Mouse (Mus musculus) layer of hippocampus, postnatal 25 days (tissue): ENCODE data around the gene St3gal4. TPM values are rescaled to one million over a fixed set of nuclear protein-coding genes. Genes with fewer than 3 reads are reported as not detected.

Experiments used
- DNase-seq, 2 experiments: peaks; one replicate each; pipeline ENCODE4 v3.0.0; 2022; ENCODE audit warnings: mixed read lengths in 2 of 2, low spot score in 1 of 2; ENCODE audit errors: extremely low spot score in 1 of 2
- total RNA-seq, 2 experiments: library from RNA; stranded (reverse); gene quantifications; 2 replicates each; pipeline ENCODE4 v1.2.3; 2021

The St3gal4 gene
- total RNA-seq, 2 experiments from 2014 or later = 23.9 to 24.5 TPM

DNA sequence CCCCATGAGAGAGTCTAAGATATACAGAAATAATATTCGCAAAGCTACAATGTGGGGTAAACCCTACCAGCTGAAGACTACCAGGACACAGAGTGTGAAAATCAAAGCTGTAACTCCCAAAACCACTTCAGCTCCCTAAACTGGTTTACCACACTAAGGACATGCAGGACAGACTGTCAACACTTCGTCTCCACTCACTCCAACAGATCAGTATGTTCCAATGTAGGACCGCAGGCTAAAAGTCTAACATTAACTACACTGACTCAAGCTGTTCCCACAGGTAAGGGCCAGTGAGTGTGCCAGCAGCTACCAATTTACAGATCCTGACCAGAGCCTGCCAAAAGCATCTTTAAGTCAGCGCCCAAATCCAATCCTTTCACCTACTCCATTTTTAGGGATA lies 67.4 kb downstream of the St3gal4 start:
- no peak for DNase-seq

DNA sequence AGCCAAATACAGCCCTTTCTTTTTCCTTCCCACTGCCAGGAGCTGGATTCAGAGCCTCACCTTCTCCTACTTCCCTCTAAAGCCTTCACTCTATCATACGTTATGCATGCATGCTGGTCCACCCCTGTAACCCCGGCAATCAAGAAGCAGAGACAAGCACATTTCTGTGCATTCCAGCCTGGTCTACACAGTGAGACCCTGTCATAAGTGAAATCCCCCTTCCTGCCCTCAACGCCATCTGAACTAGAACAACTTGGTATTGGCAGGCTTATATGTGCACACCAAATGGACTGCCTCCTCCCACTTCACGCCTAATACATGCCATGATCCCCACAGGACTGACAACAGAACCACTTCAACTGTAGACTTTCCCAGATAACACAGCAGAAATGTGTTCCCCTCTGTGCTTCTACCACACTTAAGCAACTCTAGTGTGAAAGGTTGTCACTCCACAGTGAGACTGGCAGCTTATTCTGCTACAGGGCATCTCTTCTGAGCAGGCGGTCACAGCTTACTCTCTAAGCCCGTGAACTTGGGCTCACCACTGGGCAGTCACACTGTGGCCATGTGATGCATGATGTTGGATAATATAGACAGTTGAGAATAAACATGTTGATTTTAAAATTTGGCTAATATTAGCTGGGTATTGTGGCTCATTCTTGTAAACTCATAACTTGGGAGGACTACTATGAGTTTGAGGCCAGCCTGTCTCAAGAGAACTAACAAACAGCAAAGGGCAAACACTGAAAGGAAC lies 68.2 kb downstream of the St3gal4 start:
- no peak for DNase-seq

DNA sequence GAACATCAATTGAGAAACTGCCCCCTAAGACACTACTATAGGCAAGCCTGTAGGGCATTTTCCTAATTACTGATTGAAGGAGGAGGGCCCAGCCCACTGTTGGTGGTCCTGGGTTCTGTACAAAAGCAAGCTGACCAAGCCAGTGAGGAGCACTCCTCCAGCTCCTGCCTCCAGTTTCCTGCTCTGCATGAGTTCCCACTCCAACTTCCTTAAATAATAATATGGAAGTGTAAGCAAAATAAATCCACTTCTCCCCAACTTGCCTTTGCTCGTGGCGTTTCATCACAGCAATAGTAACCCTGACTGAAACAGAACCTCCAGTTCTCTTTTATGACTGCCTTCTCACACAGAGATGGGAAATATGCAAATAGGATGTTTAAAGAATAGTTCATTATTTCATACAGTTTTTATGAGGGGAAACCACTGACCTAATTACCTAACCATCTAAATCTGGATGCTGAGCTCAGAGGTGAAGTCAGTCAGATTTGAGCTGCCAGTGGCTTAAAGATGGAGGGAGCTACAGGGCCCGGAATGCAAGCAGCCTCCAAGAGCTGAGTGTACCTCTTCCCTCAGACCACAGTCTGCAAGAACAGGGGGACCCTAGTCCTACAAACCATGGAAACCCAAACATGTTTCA lies 69.1 kb downstream of the St3gal4 start:
- no peak for DNase-seq

DNA sequence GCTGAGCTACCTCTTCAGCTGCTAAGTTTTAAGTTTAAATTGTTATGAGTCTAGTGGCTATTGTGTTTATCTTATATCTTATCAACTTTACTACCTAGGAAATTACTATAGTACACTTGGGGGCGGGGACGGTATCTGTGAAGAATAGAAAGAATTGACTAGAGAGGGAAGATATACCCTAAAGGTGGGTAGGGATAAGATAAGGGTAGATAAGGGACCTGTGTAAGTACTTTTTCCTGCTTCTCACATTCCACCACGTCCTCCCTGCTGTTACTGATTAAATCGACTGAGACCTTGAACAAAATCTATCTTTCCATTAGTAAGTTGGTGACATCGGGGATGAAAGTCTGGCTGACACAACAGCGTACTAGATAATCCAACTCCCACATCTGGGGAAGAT lies 70.6 kb downstream of the St3gal4 start:
- no peak for DNase-seq

DNA sequence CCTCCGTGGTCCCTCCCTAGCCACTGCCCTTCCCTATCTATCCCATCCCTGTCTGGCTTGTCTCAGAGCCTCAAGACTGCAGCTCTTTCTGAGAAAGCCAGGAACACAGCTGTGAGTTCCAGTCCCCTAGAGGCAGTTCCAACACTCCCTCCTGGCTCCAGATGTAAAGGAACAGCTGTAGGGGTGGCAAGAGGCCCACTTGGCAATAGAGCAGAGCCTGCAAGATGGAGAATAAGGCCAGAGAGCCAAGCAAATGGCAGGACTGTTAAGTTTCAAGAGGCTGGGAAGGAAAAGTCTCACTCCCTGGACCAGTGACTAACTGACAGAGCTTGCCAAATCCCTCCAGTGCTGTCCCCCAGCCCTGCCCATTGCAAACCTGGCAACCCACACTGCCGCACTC lies 73.3 kb downstream of the St3gal4 start:
- no peak for DNase-seq

DNA sequence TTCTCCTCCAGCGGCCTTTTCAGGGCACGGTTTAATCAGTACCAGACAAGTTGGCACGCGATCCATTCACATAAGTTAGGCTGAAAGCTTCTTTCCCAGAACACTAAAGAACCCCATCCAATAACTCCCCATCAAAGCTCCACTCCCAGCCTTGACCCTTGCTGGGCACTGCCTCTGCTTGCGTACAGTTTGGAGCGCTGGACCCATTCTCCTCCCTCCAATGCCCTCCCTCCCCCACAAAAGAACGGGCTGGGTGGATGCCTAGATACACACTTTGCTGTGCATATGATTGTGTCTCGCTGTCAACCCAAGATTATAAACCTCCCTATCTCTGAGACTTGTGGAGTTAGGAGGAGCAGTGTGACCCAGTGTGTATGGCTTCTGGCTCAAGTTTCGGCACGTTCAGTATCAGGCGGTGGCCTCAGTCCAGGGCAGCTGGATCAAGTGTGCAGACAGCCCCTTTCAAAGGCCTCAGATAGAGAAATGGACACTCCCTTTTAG lies 74.0 kb downstream of the St3gal4 start:
- no peak for DNase-seq

DNA sequence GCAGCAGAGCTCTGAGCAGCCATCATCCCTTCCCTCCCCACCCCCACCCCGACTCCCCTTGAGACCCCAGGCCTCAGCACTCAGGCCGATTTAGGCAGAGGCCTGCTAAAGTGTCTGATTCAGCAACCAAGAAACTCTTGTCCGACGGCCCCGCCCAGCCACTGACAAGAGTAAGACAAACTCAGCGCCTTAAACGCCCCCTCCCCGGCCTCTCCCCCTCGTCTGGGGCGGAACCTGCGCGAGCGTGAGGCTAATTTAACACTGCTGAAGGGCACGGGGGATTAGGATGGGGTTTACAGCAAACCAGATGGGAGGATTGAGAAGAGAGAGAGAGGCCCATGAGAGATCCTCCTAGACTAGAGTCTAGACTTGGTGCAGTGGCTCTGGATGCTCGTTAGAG lies 74.6 kb downstream of the St3gal4 start:
- no peak for DNase-seq

DNA sequence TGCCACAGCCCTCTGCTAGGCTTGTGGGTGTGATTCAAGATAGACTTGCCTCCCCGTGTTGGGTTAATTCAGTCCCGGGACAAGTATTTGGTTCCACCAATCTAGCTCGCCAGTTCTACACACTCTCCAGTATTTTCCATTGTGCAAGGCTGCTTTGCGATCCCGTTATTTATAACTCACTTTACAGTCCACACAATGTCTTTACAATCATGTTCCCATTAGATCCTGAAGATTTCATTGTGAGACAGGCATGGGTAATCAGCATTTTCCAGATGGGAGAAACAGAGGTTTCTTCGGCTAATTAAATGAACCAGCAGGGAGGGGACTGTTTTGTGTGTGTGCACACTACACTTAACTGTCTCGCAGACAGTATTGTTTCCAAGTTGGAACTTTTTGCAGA lies 75.4 kb downstream of the St3gal4 start:
- DNase-seq = no peak

DNA sequence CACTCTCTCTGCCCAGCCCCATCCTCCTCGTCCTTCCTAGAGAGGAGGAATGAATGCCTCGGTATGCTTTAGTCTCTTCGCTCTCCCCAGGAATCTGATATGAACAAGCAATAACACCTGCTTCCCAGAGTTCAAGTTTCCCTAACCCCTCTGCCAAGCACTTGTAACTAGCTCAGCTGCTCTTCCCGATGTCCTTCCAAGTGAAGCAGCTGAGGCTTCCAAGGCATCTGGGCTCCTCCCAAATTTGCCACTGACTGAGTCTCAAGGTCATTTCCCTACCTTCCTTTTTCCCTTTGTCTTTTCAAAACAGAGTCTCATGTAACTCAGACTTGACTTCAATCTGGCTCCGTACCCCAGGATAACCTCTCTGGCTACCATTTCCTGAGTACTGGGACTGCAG lies 77.6 kb downstream of the St3gal4 start:
- DNase-seq = no peak

DNA sequence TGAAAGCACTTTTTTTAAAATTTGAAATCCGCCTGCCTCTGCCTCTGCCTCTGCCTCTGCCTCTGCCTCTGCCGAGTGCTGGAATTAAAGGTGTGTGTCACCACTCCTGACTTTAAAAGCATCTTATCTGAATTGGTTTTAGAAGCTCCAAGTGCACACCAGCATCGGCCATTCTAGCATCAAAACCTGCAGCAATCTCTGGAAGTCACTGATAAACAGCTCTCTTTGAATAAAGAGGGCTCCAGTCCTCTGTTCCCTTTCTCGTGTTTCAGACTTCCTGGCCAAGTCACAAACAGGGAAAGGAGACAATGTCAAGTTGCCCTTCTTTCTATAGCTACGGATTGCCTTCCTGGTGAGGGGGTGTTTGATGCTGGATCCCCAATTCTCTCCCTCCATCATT lies 79.2 kb downstream of the St3gal4 start:
- no peak for DNase-seq

DNA sequence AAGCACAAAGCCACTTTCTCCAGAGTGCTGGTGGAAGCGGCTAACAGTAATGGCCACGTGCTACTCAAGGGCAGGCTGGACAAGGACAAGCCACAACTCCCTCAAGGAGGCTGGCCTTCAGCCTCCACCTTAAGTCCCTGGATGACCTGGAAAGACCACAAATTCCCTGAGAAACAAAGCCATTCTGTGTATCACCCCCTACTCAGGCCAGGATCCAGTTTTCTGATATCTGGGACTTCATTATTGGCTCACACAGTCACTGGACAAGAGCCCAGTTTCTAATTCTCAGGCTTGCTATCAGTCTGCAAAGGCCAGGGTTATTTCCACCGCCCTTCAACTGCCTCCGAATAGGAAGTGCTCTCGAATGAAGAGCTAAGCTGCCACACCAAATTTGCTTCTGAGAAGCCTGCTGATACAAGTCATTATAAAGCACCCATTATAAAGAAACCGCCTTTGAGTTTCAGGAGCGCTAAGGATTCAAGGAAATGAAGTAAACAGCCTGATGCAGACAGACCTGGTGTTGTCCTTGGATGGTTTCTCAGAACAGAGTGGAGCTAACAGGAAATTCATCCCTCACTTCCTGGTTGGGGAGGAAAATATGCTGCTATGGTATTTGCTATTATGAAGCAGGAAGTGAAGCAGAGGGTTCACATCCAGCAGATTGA lies 80.0 kb downstream of the St3gal4 start:
- no peak for DNase-seq

DNA sequence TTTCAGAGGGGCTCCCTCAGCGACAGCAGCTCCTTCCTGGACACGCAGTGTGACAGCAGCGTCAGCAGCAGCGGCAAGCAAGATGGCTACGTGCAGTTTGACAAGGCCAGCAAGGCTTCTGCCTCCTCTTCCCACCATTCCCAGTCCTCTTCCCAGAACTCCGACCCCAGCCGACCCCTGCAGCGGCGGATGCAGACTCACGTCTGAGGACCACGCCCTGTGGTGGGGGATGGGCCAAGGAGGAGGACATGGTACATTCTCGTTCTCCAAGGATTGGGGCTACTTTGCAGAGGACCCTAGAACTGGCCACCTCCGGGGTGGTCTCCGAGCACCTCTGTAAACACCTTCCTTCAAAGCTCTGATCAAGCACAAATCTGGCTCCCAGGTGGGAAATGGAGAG lies 84.0 kb downstream of the St3gal4 start:
- no peak for DNase-seq

DNA sequence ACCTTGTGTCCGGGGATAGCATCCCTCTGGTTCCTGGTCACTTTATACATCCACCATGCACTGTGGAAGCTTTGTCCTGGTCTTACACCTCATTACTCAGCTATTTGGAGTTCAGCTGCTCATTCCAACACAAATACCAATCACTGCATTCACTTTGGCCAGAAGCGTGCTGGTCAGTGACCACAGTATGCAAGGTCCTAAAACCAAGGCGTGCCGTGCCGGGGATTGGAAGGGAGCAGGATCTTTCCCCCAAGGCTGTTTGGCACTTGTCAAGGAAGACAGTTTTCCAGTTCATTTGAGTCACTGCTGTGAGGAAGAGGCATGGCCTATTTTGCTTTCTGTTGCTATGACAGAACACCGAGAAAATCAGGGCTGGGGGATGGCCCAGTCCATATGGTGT lies 86.6 kb downstream of the St3gal4 start:
- no peak for DNase-seq

DNA sequence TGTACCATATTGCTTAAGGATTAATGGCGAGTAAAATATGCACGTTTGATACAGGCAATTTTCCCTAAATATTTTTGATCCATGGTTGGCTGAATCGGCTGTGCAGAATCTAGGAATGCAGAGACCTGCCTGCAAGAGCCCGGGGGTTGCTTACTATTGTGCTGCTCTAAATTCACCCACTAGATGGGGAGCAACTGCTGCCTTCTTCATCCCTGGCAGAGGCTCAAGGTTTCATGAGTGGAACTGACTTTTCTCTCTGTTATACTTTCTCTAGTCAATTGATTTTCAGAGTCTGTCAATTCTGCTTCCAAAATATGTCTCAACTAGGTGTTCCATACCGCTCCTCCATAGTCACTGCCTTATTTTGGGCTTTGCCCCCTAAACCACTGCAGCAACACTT lies 88.2 kb downstream of the St3gal4 start:
- peak in 1 of 2 experiments; percentile 32 for DNase-seq

DNA sequence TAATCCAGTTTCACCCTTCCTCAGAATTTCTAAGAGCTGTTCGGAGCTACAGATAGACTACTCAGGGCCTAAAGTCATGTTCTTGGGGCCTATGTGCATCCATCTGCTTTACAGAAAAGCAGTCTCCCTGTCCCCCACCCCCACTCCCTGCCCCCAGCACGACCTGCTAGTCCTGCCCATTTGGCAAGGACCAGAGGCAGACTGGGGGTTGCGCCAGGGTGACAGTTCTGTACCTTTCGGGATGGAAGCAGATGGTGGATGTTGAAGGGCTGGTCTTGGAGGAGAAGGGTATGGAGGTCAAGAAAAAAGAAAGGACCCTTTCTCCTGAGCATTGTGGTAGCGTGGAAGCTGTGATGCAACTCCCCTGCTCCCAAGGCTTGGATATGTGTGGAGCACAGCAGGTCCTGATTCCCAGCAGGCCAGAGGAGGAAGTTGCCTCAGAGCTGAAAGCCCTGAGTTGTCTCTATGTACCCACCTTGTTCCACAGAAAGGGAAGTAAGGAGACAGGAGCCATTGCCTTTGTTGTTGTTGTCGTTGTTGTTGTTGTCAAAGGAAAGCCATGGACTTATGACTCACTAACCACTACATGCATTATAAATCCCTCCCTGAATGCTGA lies 91.6 kb downstream of the St3gal4 start:
- no peak for DNase-seq

DNA sequence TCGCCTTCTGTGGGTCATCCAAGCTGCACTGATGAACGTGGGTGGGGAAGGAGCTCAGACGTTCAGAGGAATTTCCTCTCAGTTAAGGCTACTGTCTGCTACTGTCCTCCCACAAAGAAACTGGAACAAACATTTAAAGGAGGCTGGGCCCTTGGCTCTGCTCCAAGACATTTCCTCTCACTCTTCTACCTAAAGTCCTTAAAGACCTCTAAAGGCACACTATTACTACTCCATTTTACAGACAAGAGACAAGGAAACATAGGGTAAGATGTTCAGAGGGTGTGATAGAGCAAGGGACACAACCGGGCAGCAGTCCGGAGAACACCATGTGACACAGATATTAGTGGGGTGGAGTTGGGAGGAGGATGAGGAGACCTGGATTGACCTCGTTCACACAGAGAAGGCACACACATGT lies 92.2 kb downstream of the St3gal4 start:
- DNase-seq = no peak

DNA sequence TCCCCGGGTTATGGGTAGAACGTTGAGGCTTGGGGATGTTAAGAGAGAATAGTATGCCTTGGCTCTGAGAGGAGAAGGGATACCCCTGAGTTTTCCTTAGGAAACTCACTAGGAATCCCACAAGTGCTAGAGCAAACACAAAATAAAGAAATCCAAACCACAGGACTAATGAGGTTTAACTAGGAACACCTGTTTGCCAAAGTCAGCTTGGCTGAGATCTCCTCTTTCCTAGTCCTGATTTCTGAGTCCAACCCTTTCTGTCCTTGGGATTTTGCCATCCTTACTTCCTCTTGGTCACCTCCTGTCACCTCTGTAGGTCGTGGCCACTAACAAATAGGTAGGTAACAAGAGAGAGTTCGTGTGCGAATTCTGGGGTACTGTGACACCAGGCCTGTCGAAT lies 92.8 kb downstream of the St3gal4 start:
- no peak for DNase-seq

DNA sequence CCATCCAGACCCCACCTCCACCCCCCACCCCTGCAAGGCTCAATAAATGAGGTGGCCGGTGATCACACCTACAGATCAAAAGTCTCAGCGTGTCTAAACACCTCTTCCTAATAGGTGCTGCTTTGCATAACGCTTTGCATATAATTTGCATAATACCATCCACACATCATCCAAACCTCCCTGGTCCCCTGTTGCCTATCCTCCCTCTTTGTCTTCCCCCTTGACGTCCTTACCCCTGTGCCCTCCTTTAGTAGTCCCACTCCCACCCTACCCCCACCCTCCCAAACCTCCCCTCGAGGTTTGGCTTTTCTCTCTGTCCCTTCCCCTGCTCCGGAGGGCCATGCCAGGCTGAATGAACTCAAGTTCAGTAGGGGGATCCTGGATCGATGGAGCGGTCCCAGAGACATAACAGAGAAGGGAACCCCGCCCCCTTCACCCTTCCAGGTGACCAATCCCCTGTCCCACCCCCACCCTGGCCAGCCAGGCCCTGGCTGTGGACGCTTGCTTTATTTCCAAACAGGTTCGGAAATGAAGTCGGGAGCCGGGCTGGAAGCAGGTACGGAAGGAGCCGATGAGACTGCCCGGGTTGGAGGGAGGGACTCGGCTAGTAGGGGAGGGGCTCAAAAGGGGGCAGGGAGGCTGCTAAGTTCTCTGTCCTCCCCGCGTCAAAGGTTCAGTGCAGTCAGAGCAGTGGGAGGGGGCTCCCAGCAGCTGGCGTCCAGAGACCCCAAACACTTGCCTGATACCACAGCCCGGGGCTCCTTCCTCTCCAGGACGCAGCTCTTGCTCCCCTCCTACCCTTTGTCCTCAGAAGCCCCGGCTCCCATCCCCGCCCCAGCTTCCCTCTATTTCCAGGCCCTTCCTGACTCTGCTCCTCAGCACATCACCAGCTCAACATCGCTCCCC lies 94.2 kb downstream of the St3gal4 start:
- DNase-seq = no peak

DNA sequence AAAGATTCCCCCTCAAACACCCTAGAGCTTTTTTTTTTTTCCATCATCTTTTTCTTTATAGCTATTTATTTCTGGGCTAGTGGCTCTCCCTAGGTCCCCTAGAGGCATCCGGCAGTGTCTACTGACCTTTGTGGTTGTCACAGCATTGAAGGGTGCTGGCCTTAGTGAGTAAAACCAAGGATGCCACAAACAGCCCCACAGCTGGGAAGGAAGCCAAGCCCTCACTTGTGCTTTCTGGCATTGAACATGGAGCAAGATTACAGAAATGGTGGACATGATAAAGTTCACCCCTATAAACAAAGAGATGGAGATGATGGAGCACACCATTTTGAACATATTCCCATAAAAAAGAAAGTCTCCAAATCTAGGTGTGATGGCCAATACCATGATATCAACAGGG lies 97.3 kb downstream of the St3gal4 start:
- DNase-seq = no peak

DNA sequence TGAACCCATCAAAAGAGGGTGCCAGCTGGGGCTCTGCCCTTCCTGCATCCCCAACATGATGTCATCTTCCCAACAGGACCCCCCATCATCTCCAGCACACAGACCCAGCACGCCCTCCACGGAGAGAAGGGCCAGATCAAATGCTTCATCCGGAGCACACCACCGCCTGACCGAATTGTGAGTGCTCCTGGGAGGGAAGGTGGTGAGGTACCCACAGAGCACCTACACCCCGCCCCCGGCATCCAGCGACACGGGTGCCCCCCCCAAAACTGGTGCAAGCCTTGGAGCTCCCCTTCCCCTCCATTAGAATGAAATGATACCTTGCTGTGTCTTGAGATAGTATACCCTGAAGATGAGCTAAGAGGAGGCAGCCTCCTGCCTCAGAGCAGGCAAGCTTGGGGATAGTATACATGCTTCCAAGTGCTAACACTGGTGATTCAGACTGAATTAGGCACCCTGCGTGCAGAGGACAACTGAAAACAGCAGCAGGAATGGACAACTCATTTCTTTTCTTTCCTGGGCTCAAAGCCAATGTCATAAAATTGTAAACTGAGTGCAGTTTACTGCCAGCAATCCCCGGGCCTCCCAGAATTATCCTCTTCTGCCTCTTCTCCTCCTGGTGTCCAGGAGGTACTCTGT lies 98.9 kb downstream of the St3gal4 start:
- no peak for DNase-seq
